Mouse (Mus musculus) heart, adult 2 months (tissue): ENCODE data around the gene Serpina3j.

Experiments
- CTCF ChIP-seq: fragments of 200-600 bp; IDR thresholded peaks from 2 replicates; pipeline ENCODE4 v1.8.1; 2022; ENCODE audit warnings: antibody characterized with exemption, mild to moderate bottlenecking, moderate library complexity
- EP300 ChIP-seq: fragments of 200-500 bp; IDR thresholded peaks from 2 replicates; pipeline ENCODE4 v1.6.1; 2011; ENCODE audit warnings: low read depth, low read length, control low read depth; ENCODE audit not compliant: insufficient read depth
- POLR2A ChIP-seq: fragments of 200-500 bp; IDR thresholded peaks from 2 replicates; pipeline ENCODE4 v1.6.1; 2011; ENCODE audit warnings: mild to moderate bottlenecking, low read depth, low read length, control low read depth; ENCODE audit not compliant: insufficient read depth

- TF ChIP-seq CTCF: no peak
- TF ChIP-seq EP300: no peak
- no peak for TF ChIP-seq POLR2A
Measured at GRCm38 (mm10) chr12:104345707-104346106, 31.4 kb downstream of the Serpina3j start.
